In the genomic region with DNA sequence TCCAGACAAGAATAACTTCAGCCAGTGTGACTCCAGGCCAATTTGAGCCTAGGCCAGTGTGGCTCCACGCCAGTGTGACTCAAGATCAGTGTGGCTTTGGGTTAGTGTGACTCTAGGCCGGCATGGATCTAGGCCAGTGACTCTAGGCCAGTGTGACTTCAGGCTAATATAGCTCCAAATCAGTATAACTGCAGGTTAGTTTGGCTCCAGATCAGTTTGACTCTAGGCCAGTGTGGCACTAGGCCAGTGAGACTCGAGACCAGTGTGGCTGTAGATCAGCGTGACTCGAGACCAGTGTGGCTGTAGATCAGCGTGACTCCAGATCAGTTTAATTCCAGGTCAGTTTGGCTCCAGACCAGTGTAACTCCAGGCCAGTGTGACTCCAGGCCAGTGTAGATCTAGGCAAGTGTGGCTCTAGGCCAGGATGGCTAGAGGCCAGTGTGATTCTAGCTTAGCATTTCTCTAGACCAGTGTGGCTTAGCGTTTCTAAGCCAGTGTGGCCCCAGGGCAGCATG, we compare ENCODE assay signal across 9 mouse cellular contexts. TPM values are rescaled to one million over a fixed set of nuclear protein-coding genes. Genes with fewer than 3 reads are reported as not detected.
DNase-seq lines count a peak whose midpoint lies in the region; ATAC-seq lines count a peak whose summit lies in the region.
"Had no signal": no experiment of that assay in that cellular context is flagged by ENCODE, and none has a peak within 500 bp of the region (broad histone marks: within the 10 kb centered on the region; RNA-seq: fewer than 3 reads in every experiment).

No protein-coding gene starts in this region.

- ATAC-seq in kidney, embryonic 14.5 days (ENCODE audit: low FRiP score, low TSS enrichment) = no peak
- no peak for ATAC-seq in liver, embryonic 12.5 days
- ATAC-seq in forebrain, embryonic 16.5 days = no peak

- no peaks in the 10 kb centered on the region for H3K9me3 ChIP-seq in kidney, embryonic 14.5 days (ENCODE audit: control insufficient read depth, low read length)
- no peaks in the 10 kb centered on the region for H3K9me3 ChIP-seq in liver, embryonic 12.5 days (replicated peaks)
- H3K9me3 ChIP-seq in forebrain, embryonic 16.5 days (ENCODE audit: control insufficient read depth, low read length) = no peaks in the 10 kb centered on the region
- H3K9me3 ChIP-seq: neural tube, embryonic 12.5 days had no signal

- H3K4me3 ChIP-seq in kidney, embryonic 14.5 days (ENCODE audit: low read length) = no peak overlapping the region
- no peak overlapping the region for H3K4me3 ChIP-seq in liver, embryonic 12.5 days
- no peak overlapping the region for H3K4me3 ChIP-seq in forebrain, embryonic 16.5 days (replicated peaks; ENCODE audit: low read length)
- H3K4me3 ChIP-seq: neural tube, embryonic 12.5 days had no signal

- H3K36me3 ChIP-seq in kidney, embryonic 14.5 days (ENCODE audit: control insufficient read depth, insufficient read depth, low read length) = peaks cover 68% of the 10 kb centered on the region
- H3K36me3 ChIP-seq in liver, embryonic 12.5 days = peaks cover 92% of the 10 kb centered on the region
- peaks cover 43% of the 10 kb centered on the region for H3K36me3 ChIP-seq in forebrain, embryonic 16.5 days (ENCODE audit: control insufficient read depth, insufficient read depth)

- no peaks in the 10 kb centered on the region for H3K27me3 ChIP-seq in kidney, embryonic 14.5 days (ENCODE audit: control insufficient read depth, insufficient read depth, low read length)
- no peaks in the 10 kb centered on the region for H3K27me3 ChIP-seq in liver, embryonic 12.5 days (replicated peaks)
- H3K27me3 ChIP-seq in forebrain, embryonic 16.5 days (replicated peaks; ENCODE audit: control insufficient read depth, insufficient read depth, low read length) = no peaks in the 10 kb centered on the region
- H3K27me3 ChIP-seq: neural tube, embryonic 12.5 days had no signal

- 91% methylated on average over 7 of the region's 7 CpGs for WGBS in kidney, embryonic 14.5 days
- 89% methylated on average over 7 of the region's 7 CpGs for WGBS in liver, embryonic 12.5 days (ENCODE audit: insufficient replicate concordance)
- WGBS in forebrain, embryonic 16.5 days = 80% methylated on average over 7 of the region's 7 CpGs

- no peak overlapping the region for H3K4me2 ChIP-seq in kidney, embryonic 14.5 days (replicated peaks; ENCODE audit: low read depth, low read length)
- no peak overlapping the region for H3K4me2 ChIP-seq in liver, embryonic 12.5 days
- H3K4me2 ChIP-seq in forebrain, embryonic 16.5 days (ENCODE audit: low read length) = no peak overlapping the region
- H3K4me2 ChIP-seq: neural tube, embryonic 12.5 days had no signal

- peak; percentile 50 for DNase-seq in kidney, adult 18-20 months
- peak; percentile 68 for DNase-seq in cerebellum, adult 11 months
- DNase-seq in heart, adult 9 months (ENCODE audit: low spot score in 2 of 2) = peak; percentile 79 to 91
- DNase-seq in lung, postnatal 14 days = peak; percentile 73
- no peak for DNase-seq in c-Kit-positive CD71-positive TER-119-positive erythroid progenitor cells, embryonic 14.5 days (ENCODE audit: low spot score)

- no peaks in the 10 kb centered on the region for H3K4me1 ChIP-seq in kidney, embryonic 14.5 days (ENCODE audit: control insufficient read depth, insufficient read depth, low read length)
- H3K4me1 ChIP-seq in liver, embryonic 12.5 days = no peaks in the 10 kb centered on the region
- no peaks in the 10 kb centered on the region for H3K4me1 ChIP-seq in forebrain, embryonic 16.5 days (replicated peaks; ENCODE audit: control insufficient read depth, insufficient read depth, low read length)
- H3K4me1 ChIP-seq: neural tube, embryonic 12.5 days had no signal

- H3K9ac ChIP-seq in kidney, embryonic 14.5 days (ENCODE audit: low read depth, low read length) = no peak overlapping the region
- H3K9ac ChIP-seq in liver, embryonic 12.5 days = no peak overlapping the region
- H3K9ac ChIP-seq in forebrain, embryonic 16.5 days (replicated peaks; ENCODE audit: low read depth, low read length) = no peak overlapping the region
- H3K9ac ChIP-seq: neural tube, embryonic 12.5 days had no signal

- no peak overlapping the region for H3K27ac ChIP-seq in kidney, embryonic 14.5 days (ENCODE audit: low read depth, low read length)
- H3K27ac ChIP-seq in liver, embryonic 12.5 days = no peak overlapping the region
- no peak overlapping the region for H3K27ac ChIP-seq in forebrain, embryonic 16.5 days (ENCODE audit: low read length)
- H3K27ac ChIP-seq: neural tube, embryonic 12.5 days had no signal

RNA-seq across cellular contexts. Expression of gene Ice1, which starts 47.1 kb away (rescaled TPM):
- 25.9 and 36.5 TPM in 2 replicates for polyA plus RNA-seq in kidney, embryonic 14.5 days (2014; fragmentation: Nextera tagmentation; extraction: Ambion mirVana)
- polyA plus RNA-seq in liver, embryonic 12.5 days (2016; fragmentation: Nextera tagmentation; extraction: Ambion mirVana) = 9.7 and 10.3 TPM in 2 replicates
- polyA plus RNA-seq in forebrain, embryonic 16.5 days (2015; fragmentation: Nextera tagmentation; extraction: Ambion mirVana) = 35.7 and 39.3 TPM in 2 replicates
